Mouse (Mus musculus): ENCODE results near the gene Rnd3.

Rnd3 gene

GRCm38 (mm10) chr2:51110271-51110670 lies 38.6 kb downstream of the Rnd3 start:
- DNase-seq = no peak

GRCm38 (mm10) chr2:51108631-51109030 lies 40.3 kb downstream of the Rnd3 start:
- no peak for DNase-seq

GRCm38 (mm10) chr2:51101187-51101586 lies 47.7 kb downstream of the Rnd3 start:
- no peak for DNase-seq

GRCm38 (mm10) chr2:51099987-51100386 lies 48.9 kb downstream of the Rnd3 start:
- DNase-seq = no peak

- no peak for DNase-seq
Observed at GRCm38 (mm10) chr2:51099240-51099639, 49.7 kb downstream of the Rnd3 start.

GRCm38 (mm10) chr2:51090688-51091087 lies 58.2 kb downstream of the Rnd3 start:
- peak; percentile 24 for DNase-seq

- DNase-seq = peak; percentile 90
Observed at GRCm38 (mm10) chr2:51090049-51090448, 58.9 kb downstream of the Rnd3 start.

GRCm38 (mm10) chr2:51088843-51089573 lies 59.9 kb downstream of the Rnd3 start:
- no peak for DNase-seq

- no peak for DNase-seq
Observed at GRCm38 (mm10) chr2:51088123-51088453, 60.8 kb downstream of the Rnd3 start.

GRCm38 (mm10) chr2:51087307-51088122 lies 61.4 kb downstream of the Rnd3 start:
- DNase-seq = peak; percentile 60

- DNase-seq = no peak
Observed at GRCm38 (mm10) chr2:51085155-51085554, 63.8 kb downstream of the Rnd3 start.

GRCm38 (mm10) chr2:51082714-51083351 lies 66.1 kb downstream of the Rnd3 start:
- DNase-seq = no peak

All from retina, postnatal 1 day (tissue).